Mouse (Mus musculus): ENCODE data around the gene Acaca.

- TF ChIP-seq GATA1 (IDR thresholded peaks at IDR 0.05; ENCODE audit: low read length) (no peak), TAL1 (IDR thresholded peaks at IDR 0.05; ENCODE audit: low read length) (no peak)
Measured at GRCm38 (mm10) chr11:84141752-84142151, 12.3 kb downstream of the Acaca start.

Measured in erythroblast, embryonic 14.5 days (primary cell).